Mouse (Mus musculus) mature B cell (primary cell): Measurements from ENCODE around the gene Map2k2.
"Not testable (repeated sequence)": the region's sequence is repeated elsewhere in the genome, so short reads cannot be mapped to it uniquely, and the experiment has no call there.

Experiments
- in situ Hi-C: fragments of 300-500 bp; cut with MboI; formaldehyde crosslinking; loops from 2 replicates; pipeline ENCODE4 v1.14.3; 2019

Gene Map2k2

GRCm38 (mm10) chr10:81105565-81106112 is at the start of gene Map2k2:
Map2k2 (plus strand) TSS chr10:81105915.
- in situ Hi-C loops, result no loop called here

GRCm38 (mm10) chr10:81057406-81058130 is 48.1 kb upstream of the Map2k2 start:
- in situ Hi-C loops, result no loop called here

- in situ Hi-C loops, result no loop called here
These were observed 46.8 kb upstream of the Map2k2 start for GRCm38 (mm10) chr10:81058896-81059295.

- in situ Hi-C loops, result no loop called here
These were observed 45.8 kb upstream of the Map2k2 start, which contains the start of gene Sgta for GRCm38 (mm10) chr10:81059603-81060543. Sgta (minus strand) TSS chr10:81060181.

GRCm38 (mm10) chr10:81062710-81063109 is 43.0 kb upstream of the Map2k2 start:
- in situ Hi-C loops, result no loop called here

GRCm38 (mm10) chr10:81064519-81064918 is 41.2 kb upstream of the Map2k2 start:
- in situ Hi-C loops, result not testable (repeated sequence)

GRCm38 (mm10) chr10:81068706-81069105 is 37.0 kb upstream of the Map2k2 start:
- in situ Hi-C loops, result no loop called here

- in situ Hi-C loops, result no loop called here
These were observed 35.9 kb upstream of the Map2k2 start, which contains the start of gene Thop1 for GRCm38 (mm10) chr10:81069836-81070235. Thop1 (plus strand) TSS chr10:81070035.

GRCm38 (mm10) chr10:81072290-81072689 is 33.4 kb upstream of the Map2k2 start:
- in situ Hi-C loops, result no loop called here

GRCm38 (mm10) chr10:81073464-81073863 is 32.3 kb upstream of the Map2k2 start:
- in situ Hi-C loops, result no loop called here

GRCm38 (mm10) chr10:81075734-81076133 is 30.0 kb upstream of the Map2k2 start:
- in situ Hi-C loops, result no loop called here

- in situ Hi-C loops, result no loop called here
These were observed 29.4 kb upstream of the Map2k2 start for GRCm38 (mm10) chr10:81076356-81076755.

GRCm38 (mm10) chr10:81077916-81078315 is 27.8 kb upstream of the Map2k2 start:
- in situ Hi-C loops, result no loop called here

GRCm38 (mm10) chr10:81080008-81080655 is 25.6 kb upstream of the Map2k2 start:
- in situ Hi-C loops, result no loop called here

- in situ Hi-C loops, result no loop called here
These were observed 23.4 kb upstream of the Map2k2 start for GRCm38 (mm10) chr10:81082168-81082960.

GRCm38 (mm10) chr10:81087021-81087420 is 18.7 kb upstream of the Map2k2 start:
- in situ Hi-C loops, result no loop called here

GRCm38 (mm10) chr10:81089216-81089615 is 16.5 kb upstream of the Map2k2 start:
- in situ Hi-C loops, result no loop called here

GRCm38 (mm10) chr10:81090621-81091020 is 15.1 kb upstream of the Map2k2 start:
- in situ Hi-C loops, result no loop called here

- in situ Hi-C loops, result no loop called here
These were observed 13.1 kb upstream of the Map2k2 start for GRCm38 (mm10) chr10:81092465-81093250.
